Mouse (Mus musculus) mature B cell (primary cell): ENCODE data around the gene Drd5.

ENCODE experiments used
- in situ Hi-C: fragments of 300-500 bp; cut with MboI; formaldehyde crosslinking; loops from 2 replicates; pipeline ENCODE4 v1.14.3; 2019

The Drd5 gene

GRCm38 (mm10) chr5:38318966-38319786 lies at the start of gene Drd5:
Drd5 (plus strand) TSS chr5:38319367.
- in situ Hi-C loops = loop anchor here (25.0 kb wide), 1 partner anchor 193 kb away; the partner anchor contains the start of gene Slc2a9

GRCm38 (mm10) chr5:38270942-38271341 lies 48.2 kb upstream of the Drd5 start:
- in situ Hi-C loops = no loop called here

GRCm38 (mm10) chr5:38273831-38274230 lies 45.3 kb upstream of the Drd5 start:
- in situ Hi-C loops = no loop called here

GRCm38 (mm10) chr5:38275771-38276170 lies 43.4 kb upstream of the Drd5 start, which contains the start of gene Otop1:
Otop1 (plus strand) TSS chr5:38275972.
- in situ Hi-C loops = no loop called here

- in situ Hi-C loops = no loop called here
These were observed 42.7 kb upstream of the Drd5 start for GRCm38 (mm10) chr5:38276451-38276850.

- in situ Hi-C loops = no loop called here
These were observed 41.9 kb upstream of the Drd5 start for GRCm38 (mm10) chr5:38277098-38277866.

- in situ Hi-C loops = no loop called here
These were observed 41.1 kb upstream of the Drd5 start for GRCm38 (mm10) chr5:38277936-38278600.

GRCm38 (mm10) chr5:38280075-38280474 lies 39.1 kb upstream of the Drd5 start:
- in situ Hi-C loops = no loop called here

GRCm38 (mm10) chr5:38285724-38286123 lies 33.4 kb upstream of the Drd5 start:
- in situ Hi-C loops = no loop called here

- in situ Hi-C loops = no loop called here
These were observed 30.7 kb upstream of the Drd5 start for GRCm38 (mm10) chr5:38288476-38288875.

- in situ Hi-C loops = loop anchor here (25.0 kb wide), 1 partner anchor 210 kb away; the partner anchor contains the start of gene Slc2a9
These were observed 17.3 kb upstream of the Drd5 start for GRCm38 (mm10) chr5:38301761-38302411.

GRCm38 (mm10) chr5:38302651-38303050 lies 16.5 kb upstream of the Drd5 start:
- in situ Hi-C loops = loop anchor here (25.0 kb wide), 1 partner anchor 210 kb away; the partner anchor contains the start of gene Slc2a9

GRCm38 (mm10) chr5:38305241-38305640 lies 13.9 kb upstream of the Drd5 start:
- in situ Hi-C loops = loop anchor here (25.0 kb wide), 1 partner anchor 207 kb away; the partner anchor contains the start of gene Slc2a9

GRCm38 (mm10) chr5:38307255-38308101 lies 11.7 kb upstream of the Drd5 start:
- in situ Hi-C loops = loop anchor here (25.0 kb wide), 1 partner anchor 205 kb away; the partner anchor contains the start of gene Slc2a9

GRCm38 (mm10) chr5:38308873-38309272 lies 10.3 kb upstream of the Drd5 start:
- in situ Hi-C loops = loop anchor here (25.0 kb wide), 1 partner anchor 203 kb away; the partner anchor contains the start of gene Slc2a9

GRCm38 (mm10) chr5:38309795-38310194 lies 9.4 kb upstream of the Drd5 start:
- in situ Hi-C loops = loop anchor here (25.0 kb wide), 1 partner anchor 203 kb away; the partner anchor contains the start of gene Slc2a9

GRCm38 (mm10) chr5:38333381-38333780 lies 14.2 kb downstream of the Drd5 start:
- in situ Hi-C loops = no loop called here

- in situ Hi-C loops = no loop called here
These were observed 15.4 kb downstream of the Drd5 start for GRCm38 (mm10) chr5:38334582-38334981.

GRCm38 (mm10) chr5:38343101-38343500 lies 23.9 kb downstream of the Drd5 start:
- in situ Hi-C loops = no loop called here
